Mouse (Mus musculus) forebrain, embryonic 13.5 days (tissue): Measurements from ENCODE around the gene Glud1. TPM values are rescaled to one million over a fixed set of nuclear protein-coding genes. Genes with fewer than 3 reads are reported as not detected.
"Not testable (repeated sequence)": the region's sequence is repeated elsewhere in the genome, so short reads cannot be mapped to it uniquely, and the experiment has no call there.

Source experiments
- ATAC-seq: fragments of 200-750 bp; cut with Nextera tagmentation; 2 replicates; pipeline ENCODE4 v1.8.0; 2017
- H3K27ac ChIP-seq: fragments of 300-500 bp; sonication (generic); 2 replicates; pipeline ENCODE4 v1.5.1; 2015; ENCODE audit warnings: inconsistent platforms, mild to moderate bottlenecking, moderate library complexity
- H3K27me3 ChIP-seq: fragments of 300-500 bp; sonication (generic); 2 replicates; pipeline ENCODE4 v1.6.1; 2015; ENCODE audit warnings: mild to moderate bottlenecking, inconsistent platforms
- H3K36me3 ChIP-seq: fragments of 300-500 bp; sonication (generic); 2 replicates; pipeline ENCODE4 v1.6.1; 2015; ENCODE audit warnings: mild to moderate bottlenecking, inconsistent platforms; ENCODE audit not compliant: poor library complexity, severe bottlenecking
- H3K4me1 ChIP-seq: fragments of 300-500 bp; sonication (generic); 2 replicates; pipeline ENCODE4 v1.6.1; 2015; ENCODE audit warnings: inconsistent platforms
- H3K4me2 ChIP-seq: fragments of 300-500 bp; sonication (generic); 2 replicates; pipeline ENCODE4 v1.6.1; 2015; ENCODE audit warnings: inconsistent platforms, mild to moderate bottlenecking, moderate library complexity
- H3K4me3 ChIP-seq: fragments of 300-500 bp; sonication (generic); 2 replicates; pipeline ENCODE4 v1.5.1; 2015; ENCODE audit warnings: mild to moderate bottlenecking, inconsistent platforms
- H3K9ac ChIP-seq: fragments of 300-500 bp; sonication (generic); 2 replicates; pipeline ENCODE4 v1.6.1; 2015; ENCODE audit warnings: mild to moderate bottlenecking, inconsistent platforms
- H3K9me3 ChIP-seq: fragments of 300-500 bp; sonication (generic); replicated peaks from 2 replicates; pipeline ENCODE4 v1.6.1; 2016; ENCODE audit warnings: inconsistent platforms
- WGBS: fragments of 180-500 bp; shearing (Covaris S2); methylation state at CpG from one replicate; pipeline ENCODE4 v1.1.7; 2015; 5-methylcytosine and 5-hydroxymethylcytosine counted together
- polyA plus RNA-seq: library from polyadenylated mRNA; unstranded; fragments of >200 nt; fragmentation: Nextera tagmentation; extraction: Ambion mirVana; gene quantifications from 2 replicates; pipeline ENCODE4 v1.2.1, GENCODE M21; 2015

Glud1 gene
- polyA plus RNA-seq, 1 experiment from 2014 or later: 73.5 TPM

DNA sequence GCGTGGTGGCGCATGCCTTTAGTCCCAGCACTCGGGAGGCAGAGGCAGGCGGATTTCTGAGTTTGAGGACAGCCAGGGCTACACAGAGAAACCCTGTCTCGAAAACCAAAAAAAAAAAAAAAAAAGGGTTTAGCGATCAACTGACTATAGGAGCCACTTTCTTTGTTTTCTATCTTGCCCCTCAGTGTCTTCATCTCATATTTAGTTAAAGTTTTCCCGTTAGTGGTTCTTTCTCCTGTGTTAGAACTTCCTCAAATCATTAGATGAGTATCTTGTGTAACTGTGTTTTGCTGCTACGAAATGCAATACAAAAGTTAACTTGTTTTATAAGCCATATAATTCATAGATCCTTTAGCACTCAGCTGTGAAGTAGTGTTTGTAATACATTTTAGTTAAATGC is 3.9 kb downstream of the Glud1 start:
- WGBS: 89% methylated on average over 8 of the region's 8 CpGs
- H3K27ac ChIP-seq, H3K27me3 ChIP-seq, H3K36me3 ChIP-seq, H3K9ac ChIP-seq, H3K9me3 ChIP-seq, H3K4me2 ChIP-seq, ATAC-seq, H3K4me3 ChIP-seq: not testable (repeated sequence)
- peaks cover 32% of the 10 kb centered on the region for H3K4me1 ChIP-seq

DNA sequence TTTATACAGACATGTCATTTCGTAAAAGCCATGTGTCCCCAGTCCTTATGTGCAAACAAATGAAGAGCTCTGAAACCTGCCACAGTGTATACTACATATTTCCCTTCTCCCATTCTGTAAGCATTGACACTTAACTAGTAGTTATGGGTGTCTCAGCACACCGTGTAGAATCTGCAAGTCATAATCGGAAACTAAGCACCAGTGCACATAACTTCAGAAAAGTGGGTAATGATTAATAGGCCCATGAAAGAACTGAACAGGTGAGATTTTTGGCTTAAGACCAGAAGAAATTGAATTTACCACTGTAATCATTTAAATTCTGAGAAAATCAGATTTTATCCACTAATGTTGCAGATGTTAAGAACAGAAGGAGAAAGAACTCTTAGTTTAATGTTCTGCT is 4.3 kb downstream of the Glud1 start:
- 93% methylated on average over 3 of the region's 3 CpGs for WGBS
- H3K4me1 ChIP-seq: peaks cover 30% of the 10 kb centered on the region
- H3K4me3 ChIP-seq: no peak overlapping the region
- no peak overlapping the region for H3K4me2 ChIP-seq
- no peaks in the 10 kb centered on the region for H3K9me3 ChIP-seq
- no peak overlapping the region for H3K27ac ChIP-seq
- H3K27me3 ChIP-seq: no peaks in the 10 kb centered on the region
- H3K9ac ChIP-seq: no peak overlapping the region
- peaks cover 7% of the 10 kb centered on the region for H3K36me3 ChIP-seq
- no peak for ATAC-seq

DNA sequence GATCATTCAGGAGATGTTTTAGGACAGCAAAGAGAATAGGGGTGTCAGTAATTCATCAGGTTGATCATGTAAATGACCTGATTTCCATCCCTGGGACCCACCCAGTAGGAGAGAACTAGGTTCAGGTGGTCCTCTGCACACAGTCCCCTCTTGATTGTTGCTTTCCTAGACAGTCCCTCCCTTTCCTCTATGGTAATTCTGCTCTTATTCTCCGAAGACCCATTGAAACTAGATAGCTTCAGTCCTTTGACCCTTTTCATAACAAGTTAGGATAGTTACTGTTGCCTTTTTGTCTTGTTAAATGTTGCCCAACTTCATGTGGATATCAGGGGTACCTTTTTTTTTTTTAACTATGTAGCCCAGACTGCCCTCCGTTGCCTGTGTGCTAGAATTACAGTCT is 5.8 kb downstream of the Glud1 start:
- no peak overlapping the region for H3K9ac ChIP-seq
- 95% methylated on average over 2 of the region's 2 CpGs for WGBS
- H3K27ac ChIP-seq: no peak overlapping the region
- H3K4me2 ChIP-seq: no peak overlapping the region
- ATAC-seq: no peak
- H3K9me3 ChIP-seq: no peaks in the 10 kb centered on the region
- H3K4me3 ChIP-seq: no peak overlapping the region
- peaks cover 19% of the 10 kb centered on the region for H3K36me3 ChIP-seq
- H3K27me3 ChIP-seq: no peaks in the 10 kb centered on the region
- peaks cover 28% of the 10 kb centered on the region for H3K4me1 ChIP-seq

DNA sequence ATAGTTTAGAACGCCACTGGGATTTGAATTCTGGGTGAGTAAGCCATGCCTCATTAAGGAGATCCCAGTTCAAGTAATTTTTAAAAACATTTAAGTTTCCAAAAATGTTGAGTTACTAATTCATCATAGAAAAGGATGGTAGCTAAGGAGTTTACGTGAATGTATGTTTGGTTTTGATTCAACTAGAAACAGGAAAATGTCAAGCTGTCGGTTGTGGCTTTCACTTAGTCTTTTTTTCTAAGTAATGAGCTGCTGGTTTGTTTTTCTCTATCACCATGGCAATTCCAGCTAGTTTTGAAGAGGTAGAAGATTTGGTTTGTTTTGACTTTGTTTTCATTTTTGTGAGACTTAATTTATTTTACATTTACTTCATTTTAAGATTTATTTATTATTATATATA is 6.9 kb downstream of the Glud1 start:
- Histone ChIP-seq H3K4me1 (peaks cover 20% of the 10 kb centered on the region), H3K27me3 (no peaks in the 10 kb centered on the region), H3K9ac (no peak overlapping the region), H3K27ac (no peak overlapping the region), H3K36me3 (peaks cover 23% of the 10 kb centered on the region), H3K9me3 (no peaks in the 10 kb centered on the region), H3K4me2 (no peak overlapping the region), H3K4me3 (no peak overlapping the region)
- no peak for ATAC-seq
- WGBS: 92% methylated on average over 3 of the region's 3 CpGs

GRCm38 (mm10) chr14:34318113-34318512 is 7.6 kb downstream of the Glud1 start:
- peaks cover 27% of the 10 kb centered on the region for H3K36me3 ChIP-seq
- H3K4me2 ChIP-seq: no peak overlapping the region
- H3K9ac ChIP-seq: no peak overlapping the region
- no peak for ATAC-seq
- H3K9me3 ChIP-seq: no peaks in the 10 kb centered on the region
- no peaks in the 10 kb centered on the region for H3K27me3 ChIP-seq
- peaks cover 14% of the 10 kb centered on the region for H3K4me1 ChIP-seq
- no peak overlapping the region for H3K4me3 ChIP-seq
- no peak overlapping the region for H3K27ac ChIP-seq

- Histone ChIP-seq H3K9me3 (no peaks in the 10 kb centered on the region), H3K27ac (no peak overlapping the region), H3K36me3 (peaks cover 58% of the 10 kb centered on the region), H3K27me3 (no peaks in the 10 kb centered on the region), H3K4me2 (no peak overlapping the region), H3K9ac (no peak overlapping the region), H3K4me1 (no peaks in the 10 kb centered on the region), H3K4me3 (no peak overlapping the region)
- 98% methylated on average over 5 of the region's 5 CpGs for WGBS
- ATAC-seq: no peak
Observed at GRCm38 (mm10) chr14:34323576-34324085, 13.1 kb downstream of the Glud1 start.

GRCm38 (mm10) chr14:34326606-34327005 is 16.1 kb downstream of the Glud1 start:
- Histone ChIP-seq H3K4me1 (peaks cover 2% of the 10 kb centered on the region; the same call in 1 of the 2 replicates), H3K4me2 (no peak overlapping the region), H3K9ac (no peak overlapping the region), H3K36me3 (peaks cover 65% of the 10 kb centered on the region), H3K27ac (no peak overlapping the region), H3K9me3 (no peaks in the 10 kb centered on the region), H3K27me3 (no peaks in the 10 kb centered on the region), H3K4me3 (no peak overlapping the region)
- WGBS: 94% methylated on average over 3 of the region's 3 CpGs
- ATAC-seq: no peak

GRCm38 (mm10) chr14:34327618-34328017 is 17.1 kb downstream of the Glud1 start:
- no peak for ATAC-seq
- no peaks in the 10 kb centered on the region for H3K9me3 ChIP-seq
- no peak overlapping the region for H3K4me3 ChIP-seq
- no peak overlapping the region for H3K27ac ChIP-seq
- 93% methylated on average over 1 of the region's 1 CpGs for WGBS
- H3K4me1 ChIP-seq: peaks cover 6% of the 10 kb centered on the region
- no peaks in the 10 kb centered on the region for H3K27me3 ChIP-seq
- H3K36me3 ChIP-seq: peaks cover 67% of the 10 kb centered on the region
- H3K9ac ChIP-seq: no peak overlapping the region
- no peak overlapping the region for H3K4me2 ChIP-seq

- no peaks in the 10 kb centered on the region for H3K27me3 ChIP-seq
- H3K4me2 ChIP-seq: no peak overlapping the region
- no peaks in the 10 kb centered on the region for H3K9me3 ChIP-seq
- peaks cover 6% of the 10 kb centered on the region for H3K4me1 ChIP-seq
- WGBS: 84% methylated on average over 9 of the region's 9 CpGs
- no peak overlapping the region for H3K9ac ChIP-seq
- peaks cover 69% of the 10 kb centered on the region for H3K36me3 ChIP-seq
- peak; percentile 50; the same call in 1 of the 2 replicates for ATAC-seq
- no peak overlapping the region for H3K4me3 ChIP-seq
- H3K27ac ChIP-seq: no peak overlapping the region
Observed at GRCm38 (mm10) chr14:34330657-34331158, 20.2 kb downstream of the Glud1 start.

DNA sequence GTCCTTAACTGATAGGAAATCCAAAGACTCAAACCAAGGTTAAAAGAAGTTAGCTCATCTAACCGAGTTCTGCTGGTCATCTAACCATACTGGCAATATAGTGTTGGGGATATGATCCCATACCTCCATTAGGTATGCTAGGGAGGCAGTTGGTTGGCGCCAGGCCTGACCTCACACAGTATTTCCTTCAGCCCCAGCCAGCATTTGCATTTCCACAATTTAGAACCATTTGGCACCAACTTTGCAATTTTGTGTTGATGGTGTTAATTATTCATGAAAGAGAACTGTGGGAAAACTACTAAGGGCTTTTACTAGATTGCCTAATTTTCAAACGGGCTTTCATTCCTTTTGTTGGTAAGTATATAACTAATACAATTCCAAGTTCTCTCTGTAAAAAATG is 21.4 kb downstream of the Glud1 start:
- Histone ChIP-seq H3K9me3 (no peaks in the 10 kb centered on the region), H3K9ac (no peak overlapping the region), H3K27me3 (no peaks in the 10 kb centered on the region), H3K4me2 (no peak overlapping the region), H3K27ac (no peak overlapping the region), H3K4me3 (no peak overlapping the region), H3K4me1 (peaks cover 6% of the 10 kb centered on the region), H3K36me3 (peaks cover 69% of the 10 kb centered on the region)
- peak; percentile 60 for ATAC-seq
- WGBS: 61% methylated on average over 3 of the region's 3 CpGs

DNA sequence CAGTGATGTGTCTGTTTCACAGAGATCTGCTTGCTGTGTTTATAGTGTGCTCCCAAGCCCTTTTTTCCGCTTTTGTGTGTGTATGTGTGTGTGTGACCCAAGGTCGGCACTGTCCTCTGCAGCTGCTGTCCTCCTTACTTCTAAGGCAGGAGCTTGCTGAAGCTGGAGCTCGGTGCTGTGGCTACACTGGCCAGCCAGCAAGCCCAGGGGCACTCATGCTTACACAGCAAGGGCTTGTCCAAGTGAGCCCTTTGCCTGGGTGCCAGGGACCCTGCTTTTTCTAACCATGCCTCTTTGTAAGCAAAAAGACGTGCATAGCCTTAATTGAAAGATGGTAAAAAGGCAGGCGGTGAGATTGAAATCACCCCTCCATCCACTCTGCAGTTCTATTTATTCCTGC is 21.9 kb downstream of the Glud1 start:
- Histone ChIP-seq H3K27ac (peak overlapping the region; percentile 48), H3K4me1 (peaks cover 6% of the 10 kb centered on the region), H3K27me3 (no peaks in the 10 kb centered on the region), H3K9me3 (no peaks in the 10 kb centered on the region), H3K4me2 (no peak overlapping the region), H3K9ac (no peak overlapping the region), H3K4me3 (no peak overlapping the region), H3K36me3 (peaks cover 75% of the 10 kb centered on the region)
- WGBS: 79% methylated on average over 5 of the region's 5 CpGs
- ATAC-seq: peak; percentile 85

- no peak overlapping the region for H3K9ac ChIP-seq
- no peaks in the 10 kb centered on the region for H3K4me1 ChIP-seq
- no peak overlapping the region for H3K4me2 ChIP-seq
- no peaks in the 10 kb centered on the region for H3K27me3 ChIP-seq
- 46% methylated on average over 1 of the region's 1 CpGs for WGBS
- H3K27ac ChIP-seq: no peak overlapping the region; the same call in 1 of the 2 replicates
- ATAC-seq: no peak
- no peak overlapping the region for H3K4me3 ChIP-seq
- no peaks in the 10 kb centered on the region for H3K9me3 ChIP-seq
- H3K36me3 ChIP-seq: peaks cover 88% of the 10 kb centered on the region
Observed at GRCm38 (mm10) chr14:34339446-34339845, 28.9 kb downstream of the Glud1 start.

DNA sequence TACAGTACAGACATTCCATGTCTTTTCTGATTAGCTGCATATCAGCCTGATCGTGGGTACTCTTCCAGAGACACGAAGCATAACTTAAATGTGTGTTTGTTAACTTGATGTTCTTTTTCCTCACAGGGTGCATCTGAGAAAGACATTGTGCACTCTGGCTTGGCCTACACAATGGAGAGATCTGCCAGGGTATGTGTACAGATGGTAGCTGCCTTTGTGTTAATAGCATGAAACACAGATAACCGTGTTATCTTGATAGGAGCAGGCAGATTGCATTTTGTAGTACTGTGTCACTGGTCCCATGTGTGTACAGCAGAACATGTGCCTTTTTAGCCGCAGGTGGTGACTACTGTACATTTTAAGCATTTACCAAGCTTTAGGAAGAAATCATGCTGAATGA is 31.5 kb downstream of the Glud1 start:
- Histone ChIP-seq H3K4me2 (no peak overlapping the region), H3K36me3 (peaks cover 64% of the 10 kb centered on the region), H3K27ac (no peak overlapping the region), H3K9ac (no peak overlapping the region), H3K4me1 (no peaks in the 10 kb centered on the region), H3K4me3 (no peak overlapping the region), H3K9me3 (no peaks in the 10 kb centered on the region), H3K27me3 (no peaks in the 10 kb centered on the region)
- WGBS: 90% methylated on average over 4 of the region's 4 CpGs
- no peak for ATAC-seq
